Mouse (Mus musculus): ENCODE results near the gene Med26. TPM values are rescaled to one million over a fixed set of nuclear protein-coding genes. Genes with fewer than 3 reads are reported as not detected.
A peak's percentile ranks its signal among the peaks of the same experiment; 100 is the strongest.

Med26 gene
- 10 to 100 TPM; 10.3 to 10.5 TPM for total RNA-seq (2021)
- long read RNA-seq, transcript Med26-201 (3 exons, 2,997 nt), result major isoform, 13 of 14 reads
- long read RNA-seq, partial matches to known transcripts, result 0 of 14 reads
- long read RNA-seq, other reads (novel, unspliced or antisense), result 1 of 14 reads

DNA sequence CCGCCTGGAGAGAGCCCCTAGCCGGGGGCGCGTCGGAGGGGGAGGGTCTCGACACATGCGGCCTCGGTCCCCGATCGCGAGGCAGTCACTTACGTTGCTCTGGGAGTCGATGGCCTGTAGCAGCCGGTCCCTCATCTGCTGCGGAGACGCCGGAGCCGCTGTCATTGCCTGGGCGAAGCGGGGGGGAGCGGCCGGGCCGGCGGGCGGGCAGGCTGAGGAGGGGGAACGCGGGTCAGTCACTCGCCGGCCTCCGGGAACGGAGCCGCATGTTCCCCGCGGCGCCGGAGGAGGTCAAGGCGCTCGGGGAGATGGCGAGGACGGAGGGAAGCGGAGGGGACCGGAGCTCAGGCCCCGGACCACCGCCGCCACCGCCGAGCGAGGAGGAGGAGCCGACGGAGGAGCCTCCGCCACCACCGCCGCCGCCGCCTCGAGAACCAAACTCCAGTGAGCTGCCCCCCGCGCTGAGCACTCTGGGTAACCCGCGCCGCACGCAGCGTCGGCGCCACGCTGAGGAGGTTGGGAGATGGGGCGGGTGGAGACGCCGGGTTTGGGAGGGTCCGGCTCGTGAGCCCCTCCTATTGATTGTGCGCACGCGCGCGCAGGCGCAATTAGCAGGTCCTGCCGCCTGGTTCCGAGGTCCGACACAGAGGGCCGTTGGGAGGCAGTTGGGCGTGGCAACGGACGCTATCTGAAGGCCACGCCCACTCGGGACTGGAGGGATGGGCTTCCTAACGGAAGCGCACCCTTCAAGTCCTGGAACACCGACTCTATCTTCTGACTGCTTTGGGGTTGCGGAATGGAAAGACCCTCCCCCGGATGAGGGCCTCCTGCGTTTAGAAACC lies at the start of gene Med26:
Gene Med26, minus strand, starts transcription at position 469 of the 842 bp plus-strand sequence.
- peak; percentile 98 to 99 for DNase-seq (ENCODE audit: low spot score in 2 of 2)

DNA sequence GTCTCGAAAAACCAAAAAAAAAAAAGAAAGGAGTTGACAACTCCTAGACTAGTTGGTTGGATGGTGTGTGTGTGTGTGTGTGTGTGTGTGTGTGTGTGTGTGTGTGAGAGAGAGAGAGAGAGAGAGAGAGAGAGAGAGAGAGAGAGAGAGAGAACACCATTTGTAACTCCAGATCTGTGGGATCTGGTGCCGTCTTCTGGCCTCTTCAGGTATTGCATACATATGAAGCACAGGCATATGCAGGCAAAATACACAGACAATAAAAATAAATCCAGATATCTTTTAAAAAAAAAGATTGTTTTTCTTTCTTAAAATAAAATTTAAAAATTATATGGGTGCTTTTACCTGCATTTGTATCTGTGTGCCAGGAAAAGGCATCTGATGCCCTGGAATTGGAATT lies 42.1 kb upstream of the Med26 start:
- peak in 1 of 2 experiments; percentile 63 for DNase-seq (ENCODE audit: low spot score in 2 of 2)

DNA sequence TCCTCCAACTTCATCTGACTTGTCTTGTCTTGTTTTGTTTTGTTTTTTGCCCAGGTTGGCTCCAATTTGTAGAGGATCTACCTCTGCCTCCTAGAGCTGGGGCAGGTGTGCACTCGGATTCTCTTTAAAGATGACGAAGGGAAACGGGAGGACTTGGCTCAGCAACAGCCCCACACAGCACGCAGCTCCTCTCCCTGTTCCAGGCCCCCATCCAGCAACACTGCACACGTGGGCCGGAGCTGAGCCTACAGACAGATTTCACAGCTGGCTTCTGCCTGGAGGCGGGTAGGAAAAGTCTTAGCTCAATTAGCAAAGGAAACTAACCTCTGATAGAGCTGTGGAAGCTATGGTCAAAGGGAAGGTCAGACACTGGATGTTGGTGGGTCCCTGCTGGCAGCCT lies 41.2 kb upstream of the Med26 start:
- peak; percentile 80 to 83 for DNase-seq (ENCODE audit: low spot score in 2 of 2)

DNA sequence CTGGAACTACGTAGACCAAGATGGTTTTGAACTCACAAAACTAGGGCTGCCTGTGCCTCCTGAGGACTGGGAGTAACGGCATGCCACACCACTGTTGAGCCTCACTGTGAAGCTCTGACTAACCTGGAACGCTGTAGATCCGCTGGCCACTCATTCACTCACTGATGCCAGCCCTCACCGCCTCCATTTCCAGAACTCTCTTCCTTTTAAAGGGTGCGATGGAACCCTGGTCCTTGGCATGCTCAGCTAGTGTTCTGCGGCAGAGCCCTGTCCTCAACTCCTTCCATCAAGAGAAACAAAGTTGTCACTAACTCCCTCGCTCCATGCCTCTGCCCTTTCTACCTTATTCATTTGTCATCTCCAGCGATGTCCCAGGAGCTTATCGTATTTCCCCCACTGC lies 40.8 kb upstream of the Med26 start:
- no peak for DNase-seq (ENCODE audit: low spot score in 2 of 2)

DNA sequence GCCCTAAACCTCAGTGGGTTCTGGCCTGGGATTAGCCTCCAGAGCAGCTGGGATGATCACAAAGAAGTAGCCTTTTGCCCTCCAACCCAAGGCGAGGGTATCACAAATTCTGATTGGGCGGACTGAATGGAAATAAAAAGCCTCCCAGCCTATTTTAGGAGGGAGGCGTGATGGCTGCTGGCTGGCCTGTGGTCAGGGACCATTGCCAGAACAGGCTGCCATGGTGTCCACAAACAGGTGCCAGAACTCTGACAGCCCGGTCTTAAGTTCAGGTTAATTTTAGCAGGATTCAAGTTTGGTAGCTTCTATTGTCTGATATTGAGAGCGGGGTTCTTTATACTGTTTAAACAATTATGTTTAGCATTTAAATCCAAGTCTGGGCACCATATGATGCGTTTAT lies 39.7 kb upstream of the Med26 start:
- DNase-seq (ENCODE audit: low spot score in 2 of 2), result no peak

DNA sequence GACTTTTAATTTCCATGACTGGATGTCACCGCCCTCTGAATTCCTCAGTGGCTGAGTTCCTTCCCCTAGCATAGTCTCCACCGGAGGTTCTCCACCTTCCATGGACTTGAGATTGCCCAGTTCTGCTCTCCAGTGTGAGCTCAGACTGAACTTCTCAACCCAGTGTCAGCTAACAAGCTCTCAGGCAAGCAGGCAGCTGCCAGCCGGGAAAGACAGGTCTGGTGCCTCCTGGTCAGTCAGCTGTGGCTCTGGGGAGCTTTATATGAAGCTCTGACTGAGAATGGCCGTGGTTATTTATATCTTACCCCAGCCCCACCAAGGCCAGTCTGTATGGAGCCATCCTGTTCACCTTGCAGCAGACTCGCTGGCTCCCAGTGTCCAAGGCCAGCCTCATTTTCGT lies 36.3 kb upstream of the Med26 start:
- DNase-seq (ENCODE audit: low spot score in 2 of 2), result no peak

DNA sequence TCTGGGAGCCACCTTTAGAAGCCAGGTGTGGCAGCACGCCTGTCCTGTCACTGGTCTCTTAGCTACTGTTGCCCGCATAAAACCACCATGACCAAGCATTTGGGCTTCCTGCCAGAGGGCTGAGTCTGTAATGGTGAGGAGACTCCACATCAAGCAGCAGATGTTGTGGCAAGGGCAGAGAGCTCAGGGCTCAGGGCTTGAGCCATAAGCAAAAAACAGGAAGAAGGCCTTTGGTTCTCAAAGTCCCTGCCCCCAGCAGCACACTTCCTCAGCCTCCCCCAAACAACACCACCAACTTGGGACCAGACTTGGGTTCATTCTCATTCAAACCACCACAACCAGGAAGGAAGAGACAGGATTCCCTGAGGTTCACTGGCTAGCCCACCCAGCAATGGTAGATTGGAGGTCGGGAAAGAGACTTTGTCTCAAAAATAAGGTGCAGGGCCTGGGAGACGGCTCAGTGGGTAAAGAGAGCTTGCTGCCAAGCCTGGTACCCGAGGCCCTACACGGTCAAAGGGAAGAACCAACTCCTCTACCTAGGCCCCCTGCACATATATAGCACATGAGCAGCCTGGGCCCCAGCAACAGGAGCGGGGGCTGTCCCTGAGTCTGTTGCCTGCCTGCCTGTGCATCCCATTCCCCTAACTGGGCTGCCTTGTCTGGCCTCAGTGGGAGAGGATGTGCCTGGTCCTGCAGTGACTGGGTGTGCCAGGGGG lies 35.1 kb upstream of the Med26 start:
- no peak for DNase-seq (ENCODE audit: low spot score in 2 of 2)

DNA sequence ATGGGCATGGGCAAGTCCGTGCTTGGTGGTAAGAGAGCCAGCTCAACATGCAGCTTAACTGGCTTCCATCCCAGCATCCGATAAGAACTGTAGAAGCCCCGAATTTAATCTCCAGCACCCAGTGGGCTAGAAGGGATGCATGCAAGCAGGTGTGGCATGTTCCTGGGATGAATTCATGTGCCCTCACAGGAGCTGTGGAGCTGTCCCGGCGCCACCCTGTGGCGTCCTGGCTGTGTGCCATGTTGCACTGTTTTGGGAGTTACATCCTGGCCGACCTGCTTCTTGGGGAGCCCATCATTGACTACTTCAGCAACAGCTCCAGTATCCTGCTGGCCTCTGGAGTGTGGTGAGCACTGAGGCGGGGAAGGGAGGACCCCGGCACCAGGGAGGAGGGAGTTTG lies 31.3 kb upstream of the Med26 start:
- no peak for DNase-seq (ENCODE audit: low spot score in 2 of 2)

DNA sequence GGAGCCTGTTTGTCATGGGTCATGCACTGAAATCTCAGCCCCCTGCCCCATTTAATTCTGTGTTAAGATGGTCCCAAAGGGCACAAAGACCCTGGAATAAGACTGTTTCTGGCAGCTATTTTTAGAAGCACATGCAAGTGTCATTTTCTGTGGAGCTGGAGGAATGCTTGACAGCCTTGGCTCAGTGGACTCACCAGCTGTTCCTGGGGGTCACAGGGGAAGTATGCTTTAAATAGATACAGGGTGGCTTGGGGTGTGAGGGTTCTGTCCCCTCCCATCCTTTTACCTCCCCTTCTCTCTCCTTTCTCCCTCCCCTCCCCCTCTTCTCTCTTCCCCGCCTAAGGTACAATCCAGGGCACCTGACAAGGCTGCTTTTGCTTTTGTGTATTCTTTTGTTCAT lies 29.9 kb upstream of the Med26 start:
- no peak for DNase-seq (ENCODE audit: low spot score in 2 of 2)

DNA sequence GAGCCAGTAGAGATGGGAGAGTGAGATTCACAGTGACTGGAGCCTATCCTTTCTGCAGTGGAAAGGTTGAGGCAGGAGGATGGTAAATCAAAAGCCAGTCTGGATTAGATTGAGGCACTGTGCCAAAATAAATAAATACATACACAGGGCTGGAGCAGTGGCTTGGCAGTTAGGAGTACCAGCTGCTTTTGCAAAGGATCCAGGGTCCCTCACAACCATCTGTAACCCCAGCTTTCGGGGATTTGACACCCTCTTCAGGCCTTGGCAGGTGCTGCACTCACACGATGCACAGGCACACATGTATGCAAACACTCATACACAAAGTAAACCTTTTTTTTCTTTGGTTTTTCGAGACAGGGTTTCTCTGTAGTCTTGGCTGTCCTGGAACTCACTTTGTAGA lies 29.2 kb upstream of the Med26 start:
- DNase-seq (ENCODE audit: low spot score in 2 of 2), result no peak

DNA sequence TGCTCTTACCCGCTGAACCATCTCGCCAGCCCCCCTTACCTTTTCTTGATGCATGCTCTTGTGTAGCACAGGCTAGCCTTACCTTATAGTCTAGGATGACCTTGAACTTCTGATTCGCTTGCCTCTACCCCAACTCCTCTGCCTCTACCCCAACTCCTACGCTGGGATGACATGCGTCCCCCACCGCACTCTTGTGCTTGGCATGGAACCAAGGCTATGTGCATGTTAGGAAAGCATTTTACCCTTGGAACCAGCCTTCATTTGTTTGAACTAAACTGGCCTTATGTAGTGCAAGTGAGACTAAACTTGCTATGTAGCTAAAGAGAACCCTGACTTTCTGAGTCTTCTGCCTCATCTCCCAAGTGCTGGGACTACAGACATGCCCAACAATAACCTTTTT lies 27.8 kb upstream of the Med26 start:
- DNase-seq (ENCODE audit: low spot score in 2 of 2), result no peak

DNA sequence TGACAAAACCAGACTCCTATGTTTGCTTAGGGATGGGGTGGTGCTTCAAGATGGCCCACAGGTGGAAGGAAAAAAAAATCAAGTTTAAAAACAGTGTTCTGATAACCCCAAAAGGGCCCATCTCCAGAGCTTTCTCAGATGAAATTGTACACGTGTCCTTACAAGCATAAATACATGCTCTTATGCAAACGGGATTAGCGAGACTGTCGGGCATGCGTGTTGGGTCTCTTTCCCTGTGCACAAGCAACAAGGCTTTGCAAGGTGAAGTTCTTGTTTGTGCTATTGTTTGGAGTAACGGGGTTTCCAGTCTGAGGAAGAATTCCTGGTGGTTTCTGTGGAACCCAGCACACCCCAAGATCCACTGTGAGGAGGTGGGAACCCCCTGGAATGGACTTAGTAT lies 25.4 kb upstream of the Med26 start:
- peak; percentile 19 to 50 for DNase-seq (ENCODE audit: low spot score in 2 of 2)

DNA sequence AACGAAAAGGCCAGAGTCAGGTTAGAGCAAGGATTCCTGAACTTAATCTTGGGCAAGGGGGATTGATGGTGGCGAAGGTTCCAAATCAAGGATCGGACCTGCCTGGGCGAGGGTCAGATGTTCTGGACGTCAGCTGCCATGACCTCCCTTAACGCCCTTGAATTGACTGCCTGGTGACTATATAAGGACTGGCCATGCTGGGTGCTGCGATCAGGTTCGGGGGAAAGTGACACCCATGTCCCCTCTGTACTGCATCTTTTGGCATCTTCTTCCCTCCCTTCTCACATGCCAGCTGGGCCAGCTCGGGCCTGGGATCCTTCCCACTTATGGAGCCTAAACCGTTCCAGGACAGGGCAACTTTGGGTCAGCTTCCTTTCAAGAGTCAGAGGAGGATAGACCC lies 24.4 kb upstream of the Med26 start:
- no peak for DNase-seq (ENCODE audit: low spot score in 2 of 2)

DNA sequence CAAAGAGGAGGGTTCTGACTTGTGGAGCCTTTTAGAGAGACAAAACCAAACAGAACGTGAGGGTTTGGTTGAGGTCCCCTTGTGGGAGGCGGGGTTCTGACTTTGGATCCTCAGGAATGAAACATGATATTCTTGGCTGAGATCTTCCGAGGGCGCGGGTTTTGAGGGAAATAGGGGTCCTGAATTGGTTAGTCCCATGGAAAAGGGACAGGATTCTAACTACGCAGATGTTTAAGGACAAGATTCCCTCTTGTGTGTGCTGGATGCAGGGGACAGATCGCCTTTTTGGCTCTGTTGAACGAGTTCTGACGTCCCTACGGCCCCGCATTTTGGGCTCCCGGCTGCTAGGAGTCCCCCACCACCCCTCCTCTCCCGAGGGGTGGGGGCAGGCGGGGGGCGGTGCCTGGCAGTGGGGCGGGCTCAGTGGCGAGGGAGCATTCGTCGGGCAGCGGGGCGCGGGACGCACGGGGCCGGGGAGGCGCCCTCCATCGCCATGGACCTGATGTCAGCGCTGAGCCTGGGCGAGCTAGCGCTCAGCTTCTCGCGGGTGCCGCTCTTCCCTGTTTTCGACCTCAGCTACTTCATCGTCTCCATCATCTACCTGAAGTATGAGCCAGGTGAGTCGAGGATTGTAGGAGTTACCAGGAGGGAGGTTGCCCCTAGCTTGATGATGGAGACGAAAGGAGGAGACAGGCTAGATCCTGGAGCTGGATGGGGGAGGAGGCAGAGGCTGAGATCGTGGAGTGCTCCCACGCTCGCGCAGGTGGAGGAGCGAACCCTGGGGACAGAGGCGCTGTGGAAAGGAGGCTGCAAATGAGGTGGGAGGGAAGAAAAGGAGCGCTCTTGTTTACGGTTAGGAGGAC lies 23.8 kb upstream of the Med26 start, which contains the start of gene Tmem38a:
Gene Tmem38a, plus strand, starts transcription at position 445 of the 863 bp plus-strand sequence.
- DNase-seq (ENCODE audit: low spot score in 2 of 2), result peak; percentile 79 to 86

DNA sequence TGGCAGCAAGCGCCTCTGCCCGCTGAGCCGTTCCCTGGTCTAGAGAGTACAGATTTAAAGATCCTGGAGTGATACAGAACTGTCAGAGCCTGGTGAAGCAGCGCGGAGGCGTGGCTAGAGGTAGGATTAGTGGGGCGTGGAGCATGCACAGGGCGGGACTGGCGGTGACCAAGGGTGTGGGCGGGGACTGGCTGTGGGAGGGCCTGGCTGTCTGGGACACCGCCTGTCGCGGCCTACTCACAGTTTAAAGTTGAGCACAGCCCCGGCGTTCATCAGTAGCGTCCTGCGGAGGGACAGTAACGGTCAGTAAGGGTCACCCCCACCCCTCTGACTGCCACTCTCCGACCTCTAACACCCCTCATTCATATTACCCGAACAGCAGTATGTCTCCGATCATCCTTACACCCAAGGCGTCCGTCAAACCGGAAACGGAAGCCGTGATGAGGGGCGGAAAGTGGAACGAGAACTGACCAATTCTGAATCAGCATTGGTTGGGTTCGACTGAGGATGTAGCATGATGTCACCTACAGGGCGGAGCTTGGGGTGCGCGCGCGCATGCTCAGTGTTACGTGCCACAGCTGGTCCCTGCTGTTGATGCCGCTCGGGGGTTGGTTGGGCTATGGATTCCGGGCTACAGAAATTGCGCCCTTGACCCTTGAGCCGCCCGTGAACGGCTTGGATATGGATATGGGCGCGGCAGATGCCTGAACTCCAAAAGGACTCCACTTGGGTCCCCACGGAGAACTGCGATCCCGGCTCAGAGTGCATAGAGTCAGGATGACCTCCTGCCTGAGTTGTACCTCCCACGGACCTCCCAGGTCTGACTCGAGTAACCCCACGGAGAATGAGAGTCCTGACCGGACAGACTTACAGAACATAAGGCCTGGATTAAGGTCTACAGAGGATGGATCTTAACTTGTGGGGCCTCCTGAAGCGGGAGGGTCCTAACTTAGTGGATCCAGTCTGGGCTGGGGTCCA lies 22.9 kb upstream of the Med26 start, which contains the start of gene Smim7:
Gene Smim7, minus strand, starts transcription at position 456 of the 978 bp plus-strand sequence.
- DNase-seq (ENCODE audit: low spot score in 2 of 2), result peak; percentile 95 to 99

DNA sequence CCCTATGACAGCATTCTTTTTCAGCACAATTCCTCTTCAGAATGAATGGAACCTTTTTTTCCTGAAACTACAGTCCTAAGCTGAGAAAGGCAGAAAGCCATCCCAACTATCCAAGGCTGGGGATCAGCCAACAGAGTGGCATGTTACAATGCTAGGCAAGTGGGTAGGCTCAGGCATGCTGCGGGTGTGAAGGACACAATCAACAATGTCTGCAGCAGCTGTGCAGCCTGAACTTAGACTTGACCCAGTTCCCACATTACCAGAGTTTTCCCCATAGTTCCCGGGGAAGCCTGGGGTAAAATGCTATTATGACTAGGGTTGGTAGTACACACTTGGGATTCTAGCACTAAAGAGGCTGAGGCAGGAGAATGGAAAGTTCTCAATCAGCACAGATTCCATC lies 17.9 kb upstream of the Med26 start:
- no peak for DNase-seq (ENCODE audit: low spot score in 2 of 2)

DNA sequence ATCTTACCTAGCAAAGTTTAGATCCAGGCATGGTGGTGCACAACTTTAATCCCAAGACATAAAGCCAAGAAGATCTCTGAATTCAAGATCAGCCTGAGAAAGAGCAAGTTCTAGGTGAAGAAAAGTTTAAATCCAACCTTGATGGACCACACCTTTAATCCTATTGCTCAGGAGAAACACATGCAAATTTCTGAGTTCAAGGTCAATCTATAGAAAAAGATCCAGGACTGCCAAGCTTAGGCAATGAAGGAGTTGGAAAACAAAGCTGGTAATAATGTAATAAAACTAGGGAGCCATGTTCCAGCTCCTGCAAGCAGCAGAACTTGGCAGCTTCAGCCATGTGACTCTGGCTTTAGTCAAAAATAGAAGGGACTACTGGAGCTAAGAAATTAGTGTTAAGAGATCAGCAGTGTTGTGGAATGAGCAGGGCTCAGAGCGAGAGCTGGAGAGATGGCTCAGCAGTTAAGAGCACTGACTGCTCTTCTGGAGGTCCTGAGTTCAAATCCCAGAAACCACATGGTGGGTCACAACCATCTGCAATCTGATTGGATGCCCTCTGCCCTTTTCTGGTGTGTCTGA lies 13.1 kb upstream of the Med26 start:
- no peak for DNase-seq (ENCODE audit: low spot score in 2 of 2)

DNA sequence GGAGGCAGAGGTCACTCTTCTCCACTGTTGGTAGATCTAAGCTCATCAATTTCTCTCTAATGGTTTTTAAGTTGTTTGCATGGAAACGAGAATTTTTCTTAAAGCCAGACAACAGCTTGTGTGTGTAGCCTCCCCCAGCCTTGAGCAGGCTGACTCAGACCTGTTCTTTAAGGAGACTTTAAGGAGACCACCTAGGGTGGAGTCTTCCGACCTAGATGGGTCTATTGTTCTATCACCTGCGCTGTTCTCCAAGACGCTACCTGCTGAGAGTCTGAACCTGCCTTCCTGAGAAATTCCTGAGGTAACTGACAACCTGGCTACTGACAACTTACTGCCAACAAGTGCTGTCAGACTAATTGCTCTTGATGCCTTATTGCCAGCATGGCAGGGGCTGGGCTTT lies 7.7 kb upstream of the Med26 start:
- no peak for DNase-seq (ENCODE audit: low spot score in 2 of 2)

DNA sequence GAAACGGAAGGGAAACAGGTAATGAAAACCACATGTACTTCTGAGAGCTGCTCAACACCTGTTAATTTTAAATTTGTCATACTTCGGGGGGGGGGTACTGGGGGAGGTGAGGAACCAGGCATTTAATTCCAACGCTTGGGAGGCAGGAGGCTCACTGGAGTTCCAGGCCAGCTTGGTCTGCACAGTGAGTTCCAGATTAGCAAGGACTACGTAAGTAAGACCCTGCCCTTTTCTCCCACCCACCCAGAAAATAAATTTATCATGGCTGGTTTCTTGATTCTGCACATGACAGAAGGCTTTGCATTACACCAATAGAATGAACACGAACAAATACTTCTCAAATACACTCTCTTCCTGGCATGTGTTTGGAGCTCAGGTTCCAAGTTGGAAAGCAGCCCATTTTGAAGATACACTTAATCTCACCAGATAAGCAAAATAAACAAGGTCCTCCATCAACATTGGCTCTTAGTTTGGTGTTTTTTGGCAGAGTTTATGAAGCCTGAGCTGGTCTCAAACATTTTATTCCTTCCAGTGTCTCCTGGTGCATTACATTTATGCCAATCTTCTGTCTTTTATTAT lies 1.3 kb upstream of the Med26 start:
- DNase-seq (ENCODE audit: low spot score in 2 of 2), result peak in 1 of 2 experiments; percentile 29
